Mouse (Mus musculus) retina, postnatal 7 days (tissue): ENCODE data around the gene Ctse.
A peak's percentile ranks its signal among the peaks of the same experiment; 100 is the strongest.

Source experiments
- DNase-seq: peaks from one replicate; pipeline ENCODE4 v3.0.0-alpha.2; 2012; ENCODE audit warnings: low read depth, low spot score

Ctse gene

DNA sequence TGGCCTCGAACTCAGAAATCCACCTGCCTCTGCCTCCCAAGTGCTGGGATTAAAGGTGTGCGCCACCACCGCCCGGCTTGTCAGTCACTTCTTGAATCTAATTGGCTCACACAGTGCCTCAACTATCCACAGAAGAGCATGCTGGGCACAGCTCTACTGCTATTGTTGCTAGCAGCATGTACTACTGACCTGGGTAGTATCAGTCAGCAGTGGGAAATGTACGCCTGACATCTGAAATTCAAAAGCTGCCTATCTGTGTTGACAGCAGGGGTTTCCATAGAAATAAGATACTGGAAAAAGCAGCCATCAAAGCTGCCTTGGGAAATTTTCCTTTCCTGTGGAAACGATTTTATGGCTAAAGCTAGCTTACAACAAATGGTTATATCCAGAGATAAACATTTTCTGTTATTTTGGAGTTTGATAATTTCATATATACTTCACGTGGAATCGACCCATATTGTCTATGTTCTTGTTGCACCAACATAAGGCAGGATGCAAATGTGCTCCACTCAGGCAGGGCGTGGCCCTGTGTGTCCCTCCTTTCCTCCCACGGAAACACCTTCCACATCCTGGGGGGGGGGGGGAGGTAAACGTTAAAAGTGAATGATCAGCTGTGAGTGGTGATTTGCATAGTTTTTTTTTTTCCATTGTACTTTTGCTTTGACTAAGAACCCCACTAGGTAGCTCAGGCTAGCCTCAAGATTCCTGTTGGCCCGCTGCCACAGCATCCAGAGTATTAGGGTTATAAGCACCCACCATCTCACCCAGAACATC lies 14.8 kb downstream of the Ctse start:
- DNase-seq, result no peak

DNA sequence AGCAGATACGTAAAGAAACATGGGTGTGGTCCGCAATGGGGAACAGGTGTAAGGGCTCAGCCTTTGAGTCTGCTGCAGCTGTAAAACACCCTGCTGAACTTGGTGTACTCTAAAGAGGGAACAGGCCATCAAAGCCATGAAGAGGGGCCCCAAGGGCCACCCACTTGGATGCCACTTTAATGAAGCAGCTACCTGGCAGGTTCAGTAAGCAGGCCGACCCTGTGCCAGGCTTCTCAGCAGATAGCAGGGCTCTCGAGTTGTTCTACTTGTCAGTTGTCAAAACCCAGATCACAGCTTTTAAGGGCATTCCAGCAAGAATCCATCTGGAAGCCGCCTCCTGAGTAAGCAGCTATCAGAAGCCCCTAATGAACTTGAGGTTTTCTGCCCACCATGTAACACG lies 17.5 kb downstream of the Ctse start:
- DNase-seq, result no peak

- peak; percentile 84 for DNase-seq
These were observed 19.8 kb downstream of the Ctse start for GRCm38 (mm10) chr1:131657945-131658354.

DNA sequence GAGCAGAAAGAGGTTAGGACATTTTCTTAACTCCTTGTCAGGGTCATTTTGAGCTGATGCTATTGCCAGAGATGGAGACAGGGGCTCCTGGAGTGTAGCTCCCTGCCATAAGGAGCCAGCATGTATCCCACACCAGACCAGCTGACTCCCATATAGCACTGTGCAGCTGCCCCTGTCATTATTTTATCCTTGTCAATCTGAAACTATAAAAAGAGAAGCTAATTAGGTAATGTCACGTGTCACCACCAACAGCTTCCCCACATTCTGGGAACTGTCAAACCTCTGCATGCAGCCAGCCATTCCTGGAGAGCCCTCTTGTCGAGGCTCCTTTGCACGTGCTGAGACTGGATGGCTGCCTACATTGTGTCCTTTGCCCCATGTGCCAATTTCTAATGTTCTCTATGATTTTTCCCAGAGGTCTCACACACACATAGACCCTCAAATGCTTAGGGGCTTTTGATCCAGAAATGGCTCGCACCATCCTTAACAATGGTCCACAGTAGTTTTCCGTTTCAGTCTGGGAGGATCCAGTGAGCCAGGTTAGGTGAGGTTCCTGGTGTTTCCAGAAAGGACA lies 21.5 kb downstream of the Ctse start:
- no peak for DNase-seq

DNA sequence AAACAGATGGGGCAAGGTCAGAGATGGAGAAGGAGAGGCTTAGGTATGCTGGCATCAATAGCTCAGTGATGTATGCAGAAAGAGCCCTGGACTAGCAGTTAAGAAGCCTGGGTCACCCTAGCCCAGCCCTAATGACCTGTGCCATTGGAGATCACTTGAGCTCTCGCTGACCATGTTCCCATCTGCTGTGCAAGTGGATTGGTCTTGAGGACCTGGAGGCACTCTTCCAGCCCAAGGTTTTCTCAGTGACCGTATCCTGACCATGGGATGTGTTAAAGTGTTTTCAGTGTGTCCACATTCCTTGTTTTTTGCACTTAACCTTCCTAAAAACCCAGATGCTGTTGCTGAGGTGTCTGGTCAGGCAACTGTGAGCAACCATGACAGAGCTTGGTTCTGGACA lies 22.2 kb downstream of the Ctse start:
- DNase-seq, result no peak

GRCm38 (mm10) chr1:131660716-131661472 lies 22.8 kb downstream of the Ctse start:
- no peak for DNase-seq

DNA sequence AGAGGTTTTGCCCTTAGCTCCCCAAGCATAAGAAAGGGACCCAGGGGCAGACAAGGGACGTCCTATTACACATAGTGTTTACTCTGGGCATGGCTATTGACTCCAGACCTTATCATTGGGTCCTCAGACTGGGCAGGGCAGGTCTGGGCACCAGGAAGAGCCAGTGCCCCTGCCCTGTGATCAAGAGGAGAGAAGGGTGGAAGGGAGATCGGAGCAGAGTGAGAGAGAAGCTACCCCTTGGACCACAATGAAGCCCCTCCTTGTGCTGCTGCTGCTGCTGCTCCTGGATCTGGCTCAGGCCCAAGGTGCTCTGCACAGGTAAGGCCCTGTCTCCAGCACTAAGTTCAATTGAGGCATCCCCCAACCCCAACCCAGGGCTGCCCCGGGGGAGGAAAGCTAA lies 23.6 kb downstream of the Ctse start:
- no peak for DNase-seq

DNA sequence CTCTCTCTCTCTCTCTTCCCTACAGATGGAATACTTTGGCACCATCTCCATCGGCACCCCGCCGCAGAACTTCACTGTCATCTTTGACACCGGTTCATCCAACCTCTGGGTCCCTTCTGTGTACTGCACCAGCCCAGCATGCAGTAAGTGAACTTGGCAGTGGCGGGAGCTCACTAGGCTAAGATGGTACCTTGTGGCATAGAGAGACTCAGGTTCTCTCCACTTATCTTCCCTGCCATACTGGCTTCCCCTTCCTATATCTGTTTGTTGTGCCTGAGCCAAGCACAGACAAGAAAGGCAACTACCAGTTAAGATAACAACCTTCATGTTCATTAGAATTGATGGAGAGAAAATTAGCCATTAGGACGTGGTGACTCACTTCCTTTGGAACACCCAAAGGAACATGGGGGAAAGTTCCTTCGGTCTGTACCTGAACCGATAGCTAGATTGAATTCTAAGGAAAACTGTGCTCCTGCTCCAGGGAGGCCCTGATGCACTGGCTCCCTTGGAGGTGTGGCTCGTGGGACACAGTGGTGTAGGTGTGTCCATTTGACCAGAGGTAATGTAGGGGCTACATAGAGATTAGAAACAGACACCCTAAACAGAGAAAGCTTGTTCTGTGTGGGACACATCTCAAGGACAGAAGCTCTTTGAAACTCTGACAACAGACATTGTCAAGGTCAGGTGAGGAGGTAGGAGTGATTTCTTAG lies 25.3 kb downstream of the Ctse start:
- no peak for DNase-seq

DNA sequence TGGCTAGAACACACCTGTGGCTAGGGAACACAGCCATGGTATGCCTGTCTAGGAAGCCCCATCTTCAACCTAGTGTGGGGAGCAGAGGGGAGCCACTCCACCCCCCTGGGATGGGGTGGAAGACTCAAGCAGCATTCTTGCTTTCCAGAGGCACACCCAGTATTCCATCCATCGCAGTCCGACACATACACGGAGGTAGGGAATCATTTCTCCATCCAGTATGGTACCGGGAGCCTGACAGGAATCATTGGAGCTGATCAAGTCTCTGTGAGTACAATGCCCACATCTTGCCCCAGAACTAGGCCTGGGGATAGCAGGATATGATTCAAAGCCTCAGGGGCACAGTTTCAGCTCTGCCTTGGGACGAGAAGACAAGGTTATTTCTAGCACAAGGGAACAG lies 26.0 kb downstream of the Ctse start:
- no peak for DNase-seq

DNA sequence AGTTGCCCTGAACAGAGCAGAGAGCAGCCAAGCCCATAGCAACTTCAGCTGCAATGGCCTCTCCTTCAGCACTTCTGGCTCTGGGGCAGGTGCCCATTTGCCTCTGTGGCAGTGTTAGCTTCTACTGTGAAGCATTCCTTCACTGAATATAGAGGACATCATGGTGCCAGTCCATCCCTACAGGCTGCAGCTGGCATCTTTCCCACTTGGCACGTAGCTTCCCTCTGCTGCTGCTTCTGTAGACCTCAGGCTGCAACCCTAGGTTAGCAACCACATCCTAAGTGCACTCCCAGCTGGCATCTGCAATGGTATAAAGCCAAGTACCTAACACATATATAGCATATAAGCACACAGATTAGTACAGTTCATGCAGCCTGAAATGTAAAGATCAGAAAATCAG lies 27.8 kb downstream of the Ctse start:
- no peak for DNase-seq

GRCm38 (mm10) chr1:131671113-131671512 lies 33.0 kb downstream of the Ctse start:
- DNase-seq, result no peak

GRCm38 (mm10) chr1:131672361-131672760 lies 34.3 kb downstream of the Ctse start:
- DNase-seq, result no peak

- DNase-seq, result no peak
These were observed 41.5 kb downstream of the Ctse start for GRCm38 (mm10) chr1:131679644-131680043.

DNA sequence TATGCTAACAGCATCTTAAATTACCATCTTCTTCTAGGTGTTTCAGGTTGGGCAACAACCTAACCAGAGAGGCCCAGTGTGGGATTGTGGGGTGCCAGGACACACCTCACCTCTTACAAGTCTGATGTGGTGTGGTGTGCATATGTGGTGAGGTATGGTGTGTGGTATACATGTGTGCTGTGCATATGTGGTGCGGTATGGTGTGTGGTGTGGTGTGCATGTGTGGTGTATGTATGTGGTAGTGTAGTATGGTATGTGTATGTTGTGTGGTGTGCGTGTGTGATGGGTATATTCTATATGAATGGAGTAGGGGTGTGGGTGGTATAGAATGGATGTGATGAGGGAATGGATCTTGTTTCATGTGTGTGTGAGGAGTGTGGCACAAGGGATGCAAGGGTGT lies 49.6 kb downstream of the Ctse start:
- DNase-seq, result no peak

- DNase-seq, result no peak
These were observed 50.4 kb downstream of the Ctse start, which contains the start of gene Rab7b for GRCm38 (mm10) chr1:131688475-131688874. Gene Rab7b, plus strand, starts transcription at chr1:131688695.

GRCm38 (mm10) chr1:131689016-131689415 lies 50.9 kb downstream of the Ctse start:
- no peak for DNase-seq

GRCm38 (mm10) chr1:131689899-131690298 lies 51.8 kb downstream of the Ctse start:
- no peak for DNase-seq

DNA sequence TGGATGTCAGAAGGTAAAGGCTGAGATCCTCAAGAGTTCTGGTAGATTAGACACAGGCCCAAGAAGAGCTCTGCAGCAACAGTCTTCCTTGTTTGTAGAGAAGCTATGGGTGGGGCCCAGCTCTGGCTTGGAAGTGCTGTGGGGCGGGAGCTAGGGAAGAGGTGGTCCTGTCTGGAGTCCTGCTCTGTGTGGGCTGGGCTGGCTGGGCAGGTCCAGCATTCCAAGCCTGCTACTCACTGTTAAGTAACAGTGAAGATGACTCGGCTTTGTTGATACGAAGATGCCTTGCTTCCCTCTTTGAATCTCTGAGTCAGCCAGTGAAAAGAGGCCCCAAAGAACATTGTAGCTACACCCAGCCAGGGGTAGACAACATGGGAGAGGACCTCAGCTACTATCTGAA lies 52.3 kb downstream of the Ctse start:
- DNase-seq, result no peak

DNA sequence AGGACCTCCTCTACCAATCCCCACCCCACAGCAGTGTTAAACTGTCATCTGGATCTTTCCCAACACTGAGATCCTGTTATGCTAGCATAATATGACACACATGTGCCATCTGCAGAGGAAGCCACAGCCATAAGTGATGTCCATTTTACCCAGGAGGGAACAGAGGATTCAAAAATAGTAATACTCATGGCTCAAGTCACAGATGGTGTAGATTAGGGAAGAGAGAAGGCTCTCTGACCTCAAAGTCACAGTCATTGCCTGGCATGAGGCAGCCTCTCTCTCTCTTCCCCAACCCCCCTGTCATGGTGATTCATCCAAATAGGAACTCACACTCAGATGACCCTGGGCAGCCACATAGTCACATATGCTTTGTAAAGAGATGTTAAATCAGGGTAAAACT lies 53.2 kb downstream of the Ctse start:
- no peak for DNase-seq

DNA sequence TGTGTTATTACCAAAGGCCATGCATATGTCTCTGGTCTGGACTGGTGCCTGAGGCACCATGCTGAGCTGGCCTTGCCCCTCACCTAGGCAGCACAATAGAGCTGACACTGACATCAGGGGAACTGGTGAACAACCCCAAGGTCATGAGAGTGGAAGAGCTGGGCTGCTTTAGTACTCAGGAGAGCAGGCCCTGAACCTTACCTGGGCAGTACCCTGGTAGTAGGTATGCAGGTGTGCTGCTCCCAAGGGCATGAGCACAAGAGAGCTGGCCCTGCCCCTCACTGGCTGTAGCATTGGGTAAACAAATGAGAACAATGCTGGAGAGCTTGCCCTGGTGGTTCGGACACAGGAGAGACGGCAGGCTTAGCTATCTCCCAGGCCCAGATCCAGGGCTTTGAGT lies 57.2 kb downstream of the Ctse start:
- DNase-seq, result no peak

GRCm38 (mm10) chr1:131696325-131696724 lies 58.2 kb downstream of the Ctse start:
- DNase-seq, result no peak

GRCm38 (mm10) chr1:131698770-131699169 lies 60.7 kb downstream of the Ctse start:
- no peak for DNase-seq
